ENCODE assay signal across 29 mouse cellular contexts in genomic region chr9:71056836-71057235, GRCm38 (mm10).
DNase-seq lines count a peak whose midpoint lies in the region; ATAC-seq and TF ChIP-seq lines count a peak whose summit lies in the region.
"Had no signal": no experiment of that assay in that cellular context is flagged by ENCODE, and none has a peak within 500 bp of the region (broad histone marks: within the 10 kb centered on the region; RNA-seq: fewer than 3 reads in every experiment).

No protein-coding gene starts in this region.

- H3K9ac ChIP-seq in kidney, embryonic 16.5 days (replicated peaks; ENCODE audit: low read length): no peak overlapping the region
- H3K9ac ChIP-seq: embryonic facial prominence, embryonic 15.5 days; forebrain, embryonic 15.5 days; heart, embryonic 13.5 days; hindbrain, embryonic 15.5 days; liver, embryonic 14.5 days; lung, embryonic 14.5 days had no signal

- H3K4me2 ChIP-seq in kidney, embryonic 16.5 days (replicated peaks; ENCODE audit: low read depth, low read length): no peak overlapping the region
- H3K4me2 ChIP-seq: embryonic facial prominence, embryonic 15.5 days; forebrain, embryonic 15.5 days; heart, embryonic 13.5 days; hindbrain, embryonic 15.5 days; lung, embryonic 14.5 days had no signal

- TF ChIP-seq POLR2A in kidney, adult 2 months (IDR thresholded peaks at IDR 0.05; ENCODE audit: low read depth, low read length): no peak

- TF ChIP-seq CTCF in kidney, adult 2 months (conservative IDR thresholded peaks at IDR 0.05; ENCODE audit: insufficient read depth, insufficient read length, low read depth, low read length): no peak

- H3K4me3 ChIP-seq in kidney, embryonic 16.5 days (ENCODE audit: low read length): no peak overlapping the region
- H3K4me3 ChIP-seq in kidney, adult 2 months (ENCODE audit: insufficient read depth, low read depth, low read length): no peak overlapping the region
- H3K4me3 ChIP-seq: embryonic facial prominence, embryonic 15.5 days; forebrain, embryonic 15.5 days; heart, adult 2 months; heart, embryonic 13.5 days; hindbrain, embryonic 10.5 days; hindbrain, embryonic 15.5 days; layer of hippocampus, adult 2 months had no signal

- no peaks in the 10 kb centered on the region for H3K4me1 ChIP-seq in kidney, embryonic 16.5 days (ENCODE audit: insufficient read depth, low read length)
- peaks cover 5% of the 10 kb centered on the region; the same call in 1 of the 2 replicates for H3K4me1 ChIP-seq in kidney, adult 2 months (ENCODE audit: control insufficient read depth, insufficient read depth, low read length)
- H3K4me1 ChIP-seq: embryonic facial prominence, embryonic 15.5 days; forebrain, embryonic 15.5 days; hindbrain, embryonic 10.5 days; hindbrain, embryonic 15.5 days had no signal

- WGBS in kidney, embryonic 16.5 days: 70% methylated on average over 3 of the region's 3 CpGs
- 41% methylated on average over 3 of the region's 3 CpGs for WGBS in kidney, adult 2 months

- peak; percentile 49 for DNase-seq in kidney, adult 18-20 months
- DNase-seq in kidney, adult 2 months: peak; percentile 90
- DNase-seq in kidney, adult 9 months: peak; percentile 85
- DNase-seq in kidney, postnatal 36 days: peak; percentile 65 to 85
- DNase-seq in natural killer cell, adult 2 months (ENCODE audit: low spot score in 2 of 2): no peak
- no peak for DNase-seq in left cerebral cortex, postnatal 14 days (ENCODE audit: low spot score in 2 of 2)
- DNase-seq: adrenal gland, adult 2 months; B cell, adult 2 months; cerebellum, adult 2 months; cerebellum, postnatal 14 days; gastrocnemius, postnatal 25 days; heart, postnatal 10 days; left cerebral cortex, postnatal 4 days; lung, embryonic 14.5 days; lung, postnatal 14 days; midbrain, embryonic 14.5 days; spleen, adult 18-20 months had no signal

- no peak overlapping the region for H3K27ac ChIP-seq in kidney, embryonic 16.5 days (ENCODE audit: low read length)
- H3K27ac ChIP-seq in kidney, adult 2 months (ENCODE audit: insufficient read depth, low read depth, low read length): no peak overlapping the region
- H3K27ac ChIP-seq: embryonic facial prominence, embryonic 15.5 days; forebrain, embryonic 15.5 days; heart, adult 2 months; heart, embryonic 13.5 days; hindbrain, embryonic 10.5 days; hindbrain, embryonic 15.5 days; kidney, postnatal 0 days; layer of hippocampus, adult 2 months; liver, embryonic 14.5 days had no signal

- intact Hi-C loops in left cerebral cortex, postnatal 14 days (cut with DNase I): no loop called here

- no peak; the same call in 1 of the 2 replicates for ATAC-seq in kidney, embryonic 16.5 days (ENCODE audit: low FRiP score, low TSS enrichment)
- ATAC-seq: activated CD4-positive, CD25-positive, alpha-beta regulatory T cell, adult 4 months; forebrain, embryonic 15.5 days; inflammation-experienced regulatory T-cells, adult 6 months had no signal

- no peaks in the 10 kb centered on the region for H3K27me3 ChIP-seq in kidney, embryonic 16.5 days (ENCODE audit: insufficient read depth, low read length)
- no peaks in the 10 kb centered on the region for H3K27me3 ChIP-seq in kidney, adult 2 months (replicated peaks; ENCODE audit: control insufficient read depth, insufficient read depth, low read length)
- H3K27me3 ChIP-seq: embryonic facial prominence, embryonic 15.5 days; forebrain, embryonic 15.5 days; hindbrain, embryonic 15.5 days had no signal

- H3K9me3 ChIP-seq in kidney, embryonic 16.5 days (ENCODE audit: low read length): peaks cover 3% of the 10 kb centered on the region; the same call in 1 of the 2 replicates
- H3K9me3 ChIP-seq: embryonic facial prominence, embryonic 15.5 days; forebrain, embryonic 15.5 days; heart, embryonic 13.5 days; hindbrain, embryonic 10.5 days; hindbrain, embryonic 15.5 days had no signal

- no peaks in the 10 kb centered on the region for H3K36me3 ChIP-seq in kidney, embryonic 16.5 days (ENCODE audit: insufficient read depth, low read length)
- no peaks in the 10 kb centered on the region for H3K36me3 ChIP-seq in kidney, adult 2 months (ENCODE audit: control insufficient read depth, insufficient read depth, low read length)
- H3K36me3 ChIP-seq: embryonic facial prominence, embryonic 15.5 days; forebrain, embryonic 15.5 days; heart, embryonic 13.5 days; hindbrain, embryonic 10.5 days; hindbrain, embryonic 15.5 days had no signal

Comparison
In these comparisons a context has a peak if more than half of its experiments do, and no peak if none do; other contexts are left out.
1. DNase-seq: peak in kidney, adult 18-20 months (single experiment), kidney, adult 2 months (single experiment), kidney, adult 9 months (single experiment) and kidney, postnatal 36 days (2 of 2); none in natural killer cell, adult 2 months (0 of 2) and left cerebral cortex, postnatal 14 days (0 of 2).